Mouse (Mus musculus): ENCODE data around the gene Dtx3. TPM values are rescaled to one million over a fixed set of nuclear protein-coding genes. Genes with fewer than 3 reads are reported as not detected.

The Dtx3 gene
- polyA plus RNA-seq, 1 experiment from 2014 or later = 75.1 TPM

- H3K27ac ChIP-seq (ENCODE audit: poor library complexity, severe bottlenecking) = no peak overlapping the region
- no peak for ATAC-seq (ENCODE audit: insufficient number of reproducible peaks, low FRiP score)
- H3K4me1 ChIP-seq (replicated peaks) = peaks cover 39% of the 10 kb centered on the region
- H3K9me3 ChIP-seq (replicated peaks) = no peaks in the 10 kb centered on the region
- no peak overlapping the region for H3K4me3 ChIP-seq
- peaks cover 79% of the 10 kb centered on the region for H3K27me3 ChIP-seq (replicated peaks)
- no peaks in the 10 kb centered on the region for H3K36me3 ChIP-seq
- H3K4me2 ChIP-seq = peak overlapping the region; percentile 70; the same call in 1 of the 2 replicates
- no peak overlapping the region for H3K9ac ChIP-seq
- WGBS = 37% methylated on average over 3 of the region's 3 CpGs
These were observed 19.3 kb downstream of the Dtx3 start for GRCm38 (mm10) chr10:127176228-127176627.

- no peak for ATAC-seq (ENCODE audit: insufficient number of reproducible peaks, low FRiP score)
- Histone ChIP-seq H3K36me3 (no peaks in the 10 kb centered on the region), H3K9ac (no peak overlapping the region), H3K4me3 (no peak overlapping the region), H3K27me3 (replicated peaks) (peaks cover 79% of the 10 kb centered on the region), H3K4me2 (no peak overlapping the region), H3K27ac (ENCODE audit: poor library complexity, severe bottlenecking) (no peak overlapping the region), H3K9me3 (replicated peaks) (no peaks in the 10 kb centered on the region), H3K4me1 (replicated peaks) (peaks cover 40% of the 10 kb centered on the region)
- WGBS = 81% methylated on average over 7 of the region's 7 CpGs
These were observed 21.4 kb downstream of the Dtx3 start for GRCm38 (mm10) chr10:127174170-127174569.

GRCm38 (mm10) chr10:127173148-127174065 is 22.1 kb downstream of the Dtx3 start:
- Histone ChIP-seq H3K4me1 (replicated peaks) (peaks cover 37% of the 10 kb centered on the region), H3K27ac (ENCODE audit: poor library complexity, severe bottlenecking) (no peak overlapping the region), H3K4me2 (no peak overlapping the region), H3K27me3 (replicated peaks) (peaks cover 81% of the 10 kb centered on the region), H3K9ac (no peak overlapping the region), H3K9me3 (replicated peaks) (no peaks in the 10 kb centered on the region), H3K36me3 (no peaks in the 10 kb centered on the region), H3K4me3 (no peak overlapping the region)
- no peak for ATAC-seq (ENCODE audit: insufficient number of reproducible peaks, low FRiP score)
- 78% methylated on average over 16 of the region's 16 CpGs for WGBS

- no peaks in the 10 kb centered on the region for H3K9me3 ChIP-seq (replicated peaks)
- no peaks in the 10 kb centered on the region for H3K36me3 ChIP-seq
- peaks cover 30% of the 10 kb centered on the region for H3K4me1 ChIP-seq (replicated peaks)
- no peak overlapping the region for H3K9ac ChIP-seq
- H3K27me3 ChIP-seq (replicated peaks) = peaks cover 81% of the 10 kb centered on the region
- WGBS = 72% methylated on average over 15 of the region's 15 CpGs
- no peak overlapping the region for H3K4me3 ChIP-seq
- ATAC-seq (ENCODE audit: insufficient number of reproducible peaks, low FRiP score) = no peak
- H3K4me2 ChIP-seq = no peak overlapping the region
- no peak overlapping the region for H3K27ac ChIP-seq (ENCODE audit: poor library complexity, severe bottlenecking)
These were observed 23.8 kb downstream of the Dtx3 start for GRCm38 (mm10) chr10:127171631-127172200.

GRCm38 (mm10) chr10:127170837-127171272 is 24.7 kb downstream of the Dtx3 start:
- Histone ChIP-seq H3K4me1 (replicated peaks) (peaks cover 34% of the 10 kb centered on the region), H3K9me3 (replicated peaks) (no peaks in the 10 kb centered on the region), H3K4me2 (peak overlapping the region; percentile 76), H3K36me3 (no peaks in the 10 kb centered on the region), H3K27ac (ENCODE audit: poor library complexity, severe bottlenecking) (no peak overlapping the region), H3K27me3 (replicated peaks) (peaks cover 81% of the 10 kb centered on the region), H3K9ac (peak overlapping the region; percentile 14; the same call in 1 of the 2 replicates), H3K4me3 (peak overlapping the region; percentile 37)
- under 1% methylated on average over 29 of the region's 29 CpGs for WGBS
- ATAC-seq (ENCODE audit: insufficient number of reproducible peaks, low FRiP score) = peak; percentile 56

- Histone ChIP-seq H3K4me3 (peak overlapping the region; percentile 37), H3K27ac (ENCODE audit: poor library complexity, severe bottlenecking) (no peak overlapping the region), H3K9me3 (replicated peaks) (no peaks in the 10 kb centered on the region), H3K9ac (no peak overlapping the region), H3K36me3 (no peaks in the 10 kb centered on the region), H3K27me3 (replicated peaks) (peaks cover 86% of the 10 kb centered on the region), H3K4me1 (replicated peaks) (peaks cover 43% of the 10 kb centered on the region), H3K4me2 (peak overlapping the region; percentile 76)
- 2% methylated on average over 22 of the region's 22 CpGs for WGBS
- no peak for ATAC-seq (ENCODE audit: insufficient number of reproducible peaks, low FRiP score)
These were observed 25.5 kb downstream of the Dtx3 start for GRCm38 (mm10) chr10:127170002-127170401.

GRCm38 (mm10) chr10:127167614-127168192 is 27.8 kb downstream of the Dtx3 start:
- Histone ChIP-seq H3K27ac (ENCODE audit: poor library complexity, severe bottlenecking) (no peak overlapping the region), H3K4me2 (no peak overlapping the region), H3K9ac (no peak overlapping the region), H3K4me3 (no peak overlapping the region), H3K27me3 (replicated peaks) (peaks cover 94% of the 10 kb centered on the region), H3K36me3 (no peaks in the 10 kb centered on the region), H3K4me1 (replicated peaks) (peaks cover 47% of the 10 kb centered on the region), H3K9me3 (replicated peaks) (no peaks in the 10 kb centered on the region)
- ATAC-seq (ENCODE audit: insufficient number of reproducible peaks, low FRiP score) = no peak
- WGBS = 17% methylated on average over 10 of the region's 10 CpGs

GRCm38 (mm10) chr10:127166771-127167613 is 28.5 kb downstream of the Dtx3 start:
- H3K27me3 ChIP-seq (replicated peaks) = peaks cover 89% of the 10 kb centered on the region
- H3K9me3 ChIP-seq (replicated peaks) = no peaks in the 10 kb centered on the region
- no peak overlapping the region for H3K9ac ChIP-seq
- H3K27ac ChIP-seq (ENCODE audit: poor library complexity, severe bottlenecking) = no peak overlapping the region
- WGBS = 18% methylated on average over 15 of the region's 15 CpGs
- H3K4me3 ChIP-seq = peak overlapping the region; percentile 60
- H3K4me1 ChIP-seq (replicated peaks) = peaks cover 47% of the 10 kb centered on the region
- peak overlapping the region; percentile 99 for H3K4me2 ChIP-seq
- H3K36me3 ChIP-seq = no peaks in the 10 kb centered on the region
- ATAC-seq (ENCODE audit: insufficient number of reproducible peaks, low FRiP score) = no peak

GRCm38 (mm10) chr10:127166404-127166715 is 29.2 kb downstream of the Dtx3 start:
- peak overlapping the region; percentile 99 for H3K4me2 ChIP-seq
- 2% methylated on average over 11 of the region's 11 CpGs for WGBS
- no peaks in the 10 kb centered on the region for H3K36me3 ChIP-seq
- peaks cover 83% of the 10 kb centered on the region for H3K27me3 ChIP-seq (replicated peaks)
- H3K9ac ChIP-seq = peak overlapping the region; percentile 78
- H3K4me1 ChIP-seq (replicated peaks) = peaks cover 47% of the 10 kb centered on the region
- ATAC-seq (ENCODE audit: insufficient number of reproducible peaks, low FRiP score) = 0 out of 2 replicates have a peak, but pooled peaks have one; percentile 4
- peak overlapping the region; percentile 60 for H3K4me3 ChIP-seq
- H3K27ac ChIP-seq (ENCODE audit: poor library complexity, severe bottlenecking) = no peak overlapping the region
- H3K9me3 ChIP-seq (replicated peaks) = no peaks in the 10 kb centered on the region

- WGBS = under 1% methylated on average over 54 of the region's 56 CpGs
- peak overlapping the region; percentile 60 for H3K4me3 ChIP-seq
- no peak overlapping the region for H3K27ac ChIP-seq (ENCODE audit: poor library complexity, severe bottlenecking)
- ATAC-seq (ENCODE audit: insufficient number of reproducible peaks, low FRiP score) = peak; percentile 40
- peaks cover 43% of the 10 kb centered on the region for H3K4me1 ChIP-seq (replicated peaks)
- no peaks in the 10 kb centered on the region for H3K9me3 ChIP-seq (replicated peaks)
- H3K9ac ChIP-seq = peak overlapping the region; percentile 78
- peak overlapping the region; percentile 99 for H3K4me2 ChIP-seq
- H3K36me3 ChIP-seq = no peaks in the 10 kb centered on the region
- peaks cover 77% of the 10 kb centered on the region for H3K27me3 ChIP-seq (replicated peaks)
These were observed 29.7 kb downstream of the Dtx3 start for GRCm38 (mm10) chr10:127165654-127166403.
